Mouse (Mus musculus): ENCODE measurements around the gene Atp13a3. TPM values are rescaled to one million over a fixed set of nuclear protein-coding genes. Genes with fewer than 3 reads are reported as not detected.
"Not testable (repeated sequence)": the region's sequence is repeated elsewhere in the genome, so short reads cannot be mapped to it uniquely, and the experiment has no call there.

Gene Atp13a3
- polyA plus RNA-seq, 1 experiment from 2014 or later = 10.5 TPM

GRCm38 (mm10) chr16:30374266-30374665 is 31.5 kb downstream of the Atp13a3 start:
- Histone ChIP-seq H3K27me3 (ENCODE audit: poor library complexity, severe bottlenecking) (no peaks in the 10 kb centered on the region), H3K4me3 (no peak overlapping the region), H3K27ac (no peak overlapping the region), H3K9me3 (no peaks in the 10 kb centered on the region), H3K4me1 (no peaks in the 10 kb centered on the region), H3K36me3 (replicated peaks) (peaks cover 14% of the 10 kb centered on the region)
- no peak for DNase-seq (ENCODE audit: extremely low spot score, low spot score)
- 88% methylated on average over 3 of the region's 3 CpGs for WGBS

DNA sequence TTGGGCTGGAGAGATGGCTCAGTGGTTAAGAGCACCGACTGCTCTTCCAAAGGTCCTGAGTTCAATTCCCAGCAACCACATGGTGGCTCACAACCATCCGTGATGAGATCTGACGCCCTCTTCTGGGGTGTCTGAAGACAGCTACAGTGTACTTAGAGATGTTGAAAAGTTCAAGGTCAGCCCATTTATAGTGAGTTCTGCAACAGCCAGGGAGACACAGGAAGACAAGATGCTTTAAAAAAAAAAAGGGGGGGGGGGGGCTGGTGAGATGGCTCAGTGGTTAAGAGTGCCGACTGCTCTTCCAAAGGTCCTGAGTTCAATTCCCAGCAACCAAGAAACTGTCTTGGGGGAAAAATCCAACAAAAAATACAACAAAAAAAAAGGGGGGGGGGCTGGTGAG is 32.5 kb downstream of the Atp13a3 start:
- H3K4me3 ChIP-seq; DNase-seq (ENCODE audit: extremely low spot score, low spot score); H3K27ac ChIP-seq; H3K9me3 ChIP-seq; H3K4me1 ChIP-seq; H3K27me3 ChIP-seq (ENCODE audit: poor library complexity, severe bottlenecking): not testable (repeated sequence)
- H3K36me3 ChIP-seq (replicated peaks) = peaks cover 14% of the 10 kb centered on the region
- WGBS = 88% methylated on average over 4 of the region's 4 CpGs

- no peaks in the 10 kb centered on the region for H3K4me1 ChIP-seq
- no peaks in the 10 kb centered on the region for H3K9me3 ChIP-seq
- no peak overlapping the region for H3K27ac ChIP-seq
- H3K36me3 ChIP-seq (replicated peaks) = peaks cover 27% of the 10 kb centered on the region
- no peak for DNase-seq (ENCODE audit: extremely low spot score, low spot score)
- 95% methylated on average over 2 of the region's 2 CpGs for WGBS
- no peaks in the 10 kb centered on the region for H3K27me3 ChIP-seq (ENCODE audit: poor library complexity, severe bottlenecking)
- H3K4me3 ChIP-seq = no peak overlapping the region
These were observed 38.4 kb downstream of the Atp13a3 start for GRCm38 (mm10) chr16:30367395-30367794.

DNA sequence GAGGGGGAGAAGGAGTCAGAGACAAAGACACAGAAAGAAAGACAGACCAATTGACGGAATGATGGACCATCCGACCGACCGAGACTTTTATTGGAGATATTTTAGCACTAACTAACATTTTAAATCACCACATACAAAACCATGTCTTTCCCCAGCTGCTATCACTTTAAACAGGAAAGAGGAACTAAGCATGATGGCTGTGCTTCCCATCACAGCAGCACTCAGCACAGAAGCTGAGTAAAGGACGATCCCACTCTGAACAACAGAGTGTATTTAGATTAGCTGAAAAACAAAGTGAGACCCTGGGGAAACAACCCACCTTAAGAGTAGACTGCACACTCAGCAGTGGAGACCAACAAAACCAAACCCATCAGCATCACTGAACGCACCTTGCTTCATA is 41.2 kb downstream of the Atp13a3 start:
- Histone ChIP-seq H3K4me3 (no peak overlapping the region), H3K27me3 (ENCODE audit: poor library complexity, severe bottlenecking) (no peaks in the 10 kb centered on the region), H3K9me3 (no peaks in the 10 kb centered on the region), H3K36me3 (replicated peaks) (peaks cover 30% of the 10 kb centered on the region), H3K4me1 (no peaks in the 10 kb centered on the region), H3K27ac (no peak overlapping the region)
- no peak for DNase-seq (ENCODE audit: extremely low spot score, low spot score)
- 94% methylated on average over 6 of the region's 6 CpGs for WGBS

DNA sequence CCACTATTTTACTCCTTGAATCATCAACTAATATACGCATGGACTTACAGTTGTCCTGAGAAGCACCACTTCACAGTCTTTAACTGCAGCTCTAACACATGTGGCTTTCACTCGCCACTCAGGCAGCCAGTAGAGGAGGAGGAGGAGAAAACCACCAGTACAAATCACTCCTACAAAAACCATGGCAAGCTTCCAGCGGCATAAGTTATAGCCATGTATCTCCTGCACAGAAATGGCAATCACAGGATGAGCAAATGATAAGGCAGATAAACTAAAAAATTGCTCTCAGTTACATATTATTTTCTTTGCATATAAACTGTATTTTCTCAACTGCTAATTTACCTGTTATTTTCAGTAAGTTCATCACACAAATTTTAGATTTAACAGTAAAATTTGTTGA is 43.2 kb downstream of the Atp13a3 start:
- no peak overlapping the region for H3K4me3 ChIP-seq
- peaks cover 39% of the 10 kb centered on the region for H3K36me3 ChIP-seq (replicated peaks)
- no peak for DNase-seq (ENCODE audit: extremely low spot score, low spot score)
- H3K27ac ChIP-seq = no peak overlapping the region
- no peaks in the 10 kb centered on the region for H3K9me3 ChIP-seq
- no peaks in the 10 kb centered on the region for H3K27me3 ChIP-seq (ENCODE audit: poor library complexity, severe bottlenecking)
- WGBS = 91% methylated on average over 3 of the region's 3 CpGs
- H3K4me1 ChIP-seq = no peaks in the 10 kb centered on the region

DNA sequence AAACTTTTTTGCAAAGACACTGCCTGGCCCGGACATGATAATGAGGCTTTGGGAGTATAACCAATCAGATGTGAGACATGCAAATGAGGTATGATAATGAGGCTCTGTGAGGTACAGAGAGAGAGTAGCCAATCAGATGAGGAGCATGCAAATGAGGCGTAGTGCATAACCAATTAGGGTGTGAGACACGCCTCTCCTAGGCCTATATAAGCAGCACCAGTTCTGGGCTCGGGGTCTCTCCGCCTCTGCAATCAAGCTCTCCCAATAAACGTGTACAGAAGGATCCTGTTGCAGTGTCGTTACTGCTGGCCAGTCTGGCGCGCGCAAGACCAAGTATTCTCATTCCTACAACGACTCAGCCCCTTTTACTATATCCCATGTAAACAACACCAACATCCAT is 52.3 kb downstream of the Atp13a3 start:
- not testable (repeated sequence) for H3K4me3 ChIP-seq; DNase-seq (ENCODE audit: extremely low spot score, low spot score); H3K27ac ChIP-seq; H3K4me1 ChIP-seq; H3K9me3 ChIP-seq; H3K27me3 ChIP-seq (ENCODE audit: poor library complexity, severe bottlenecking)
- H3K36me3 ChIP-seq (replicated peaks) = peaks cover 82% of the 10 kb centered on the region
- 93% methylated on average over 11 of the region's 11 CpGs for WGBS

DNA sequence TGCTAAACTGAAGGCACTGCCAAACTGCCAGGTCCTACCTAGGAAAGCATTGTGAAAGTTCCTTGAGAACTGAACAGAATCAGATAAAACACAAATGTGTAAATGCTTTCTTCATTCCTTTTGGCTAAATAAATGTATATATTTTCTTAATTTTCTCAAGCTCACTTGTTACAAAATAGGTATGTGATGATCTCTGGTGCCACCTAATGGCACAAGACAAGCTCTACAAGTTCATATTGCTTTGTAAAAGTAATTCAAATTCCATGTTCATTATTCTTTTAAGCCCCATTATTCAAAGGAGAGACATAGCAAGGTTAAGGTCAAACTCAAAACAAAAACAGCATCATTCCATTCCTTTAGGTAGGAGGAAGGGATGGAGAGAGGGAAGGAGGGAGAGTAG is 91.5 kb downstream of the Atp13a3 start:
- no peak for DNase-seq (ENCODE audit: extremely low spot score, low spot score)
- Histone ChIP-seq H3K27me3 (ENCODE audit: poor library complexity, severe bottlenecking) (peaks cover 30% of the 10 kb centered on the region), H3K36me3 (replicated peaks) (peaks cover 34% of the 10 kb centered on the region), H3K4me1 (peaks cover 7% of the 10 kb centered on the region), H3K9me3 (no peaks in the 10 kb centered on the region), H3K27ac (no peak overlapping the region), H3K4me3 (no peak overlapping the region)

DNA sequence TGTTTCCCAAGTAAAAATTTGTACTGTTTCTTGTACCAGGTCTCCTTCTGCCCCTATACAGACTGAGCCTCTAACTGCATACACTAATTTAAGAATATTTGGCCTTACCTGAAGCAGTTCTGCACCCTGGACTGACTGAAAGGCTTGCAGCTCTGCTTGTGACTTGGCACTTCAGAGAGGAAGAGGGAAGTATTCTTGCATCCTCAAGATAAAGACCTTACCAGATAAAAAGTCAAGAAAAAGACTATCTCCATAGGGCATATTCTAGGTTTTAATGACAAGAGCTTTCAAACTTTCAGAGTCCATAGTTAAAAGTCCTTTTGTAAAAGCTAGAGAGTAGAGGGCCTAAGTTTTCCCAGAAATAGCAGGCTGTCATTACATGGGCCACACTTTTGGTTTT is 95.1 kb downstream of the Atp13a3 start, which contains the start of gene Gp5:
Gene Gp5 (minus strand): TSS at position 133 of the 400 bp plus-strand sequence.
- no peak for DNase-seq (ENCODE audit: extremely low spot score, low spot score)
- peaks cover 9% of the 10 kb centered on the region for H3K36me3 ChIP-seq (replicated peaks)
- peak within 1 kb of the TSS; percentile 70 for H3K4me3 ChIP-seq
- H3K27me3 ChIP-seq (ENCODE audit: poor library complexity, severe bottlenecking) = peaks cover 65% of the 10 kb centered on the region
- peaks cover 21% of the 10 kb centered on the region for H3K4me1 ChIP-seq
- no peak within 1 kb of the TSS for H3K27ac ChIP-seq
- H3K9me3 ChIP-seq = no peaks in the 10 kb centered on the region

DNA sequence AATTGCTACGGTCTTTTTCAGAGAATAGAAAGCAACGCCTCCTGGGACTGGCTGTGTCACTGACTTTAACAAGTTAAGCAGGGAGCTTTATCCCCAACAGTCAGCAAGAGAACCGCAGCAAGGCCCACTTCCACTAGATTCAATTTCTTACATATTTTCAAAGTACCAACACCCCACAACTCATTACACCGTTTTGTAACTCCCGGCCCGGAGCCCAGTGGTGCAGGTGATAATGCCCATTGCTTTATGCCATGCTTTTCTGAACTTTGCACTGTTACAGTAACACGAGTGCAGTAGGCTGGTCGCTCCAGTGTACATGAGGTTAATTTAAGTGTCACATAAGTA is 95.6 kb downstream of the Atp13a3 start:
- peaks cover 6% of the 10 kb centered on the region for H3K36me3 ChIP-seq (replicated peaks)
- no peak for DNase-seq (ENCODE audit: extremely low spot score, low spot score)
- H3K9me3 ChIP-seq = no peaks in the 10 kb centered on the region
- 57% methylated on average over 8 of the region's 8 CpGs for WGBS
- H3K27ac ChIP-seq = no peak overlapping the region
- peaks cover 21% of the 10 kb centered on the region for H3K4me1 ChIP-seq
- peaks cover 67% of the 10 kb centered on the region for H3K27me3 ChIP-seq (ENCODE audit: poor library complexity, severe bottlenecking)
- H3K4me3 ChIP-seq = no peak overlapping the region

DNA sequence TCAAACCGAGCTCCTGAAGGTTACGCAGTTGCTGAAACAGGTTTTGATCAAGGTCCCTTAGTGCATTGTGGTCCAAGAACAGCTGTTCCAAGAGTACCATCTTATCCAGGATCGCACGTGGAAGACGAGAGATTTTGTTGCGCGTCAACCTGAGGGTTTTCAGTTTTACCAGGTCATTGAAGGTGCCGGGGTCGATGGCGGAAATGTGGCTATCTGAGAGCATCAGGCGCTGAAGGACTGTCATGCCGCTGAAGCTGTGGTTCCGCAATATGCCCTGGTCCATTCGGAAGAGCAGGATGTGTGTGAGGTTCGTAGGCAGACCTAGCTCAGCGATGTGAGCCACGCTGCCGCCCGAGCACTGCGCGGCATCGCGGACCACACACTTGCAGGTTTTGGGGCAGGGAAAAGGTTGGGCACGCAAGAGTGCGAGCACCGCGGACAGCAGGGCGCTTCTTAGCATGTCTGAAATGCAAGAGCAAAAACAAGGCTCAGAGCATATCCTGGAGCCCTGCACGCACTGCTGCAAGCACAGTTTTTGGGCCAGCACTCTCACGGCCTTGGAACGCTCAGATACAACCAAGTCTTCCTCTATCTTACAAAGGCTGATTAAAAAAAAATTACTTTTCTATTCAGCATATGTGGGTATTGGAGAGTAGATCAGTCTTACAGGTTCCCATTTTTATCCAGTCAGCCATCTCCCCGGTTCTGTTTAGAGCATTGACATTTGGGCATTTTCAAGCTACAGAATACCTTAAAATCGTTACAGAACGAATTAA is 96.2 kb downstream of the Atp13a3 start:
- 6% methylated on average over 34 of the region's 34 CpGs for WGBS
- Histone ChIP-seq H3K27ac (no peak overlapping the region), H3K27me3 (ENCODE audit: poor library complexity, severe bottlenecking) (peaks cover 70% of the 10 kb centered on the region), H3K36me3 (replicated peaks) (peaks cover under 1% of the 10 kb centered on the region; the same call in 1 of the 2 replicates), H3K4me3 (peak overlapping the region; percentile 70), H3K4me1 (peaks cover 21% of the 10 kb centered on the region), H3K9me3 (no peaks in the 10 kb centered on the region)
- DNase-seq (ENCODE audit: extremely low spot score, low spot score) = peak; percentile 37

DNA sequence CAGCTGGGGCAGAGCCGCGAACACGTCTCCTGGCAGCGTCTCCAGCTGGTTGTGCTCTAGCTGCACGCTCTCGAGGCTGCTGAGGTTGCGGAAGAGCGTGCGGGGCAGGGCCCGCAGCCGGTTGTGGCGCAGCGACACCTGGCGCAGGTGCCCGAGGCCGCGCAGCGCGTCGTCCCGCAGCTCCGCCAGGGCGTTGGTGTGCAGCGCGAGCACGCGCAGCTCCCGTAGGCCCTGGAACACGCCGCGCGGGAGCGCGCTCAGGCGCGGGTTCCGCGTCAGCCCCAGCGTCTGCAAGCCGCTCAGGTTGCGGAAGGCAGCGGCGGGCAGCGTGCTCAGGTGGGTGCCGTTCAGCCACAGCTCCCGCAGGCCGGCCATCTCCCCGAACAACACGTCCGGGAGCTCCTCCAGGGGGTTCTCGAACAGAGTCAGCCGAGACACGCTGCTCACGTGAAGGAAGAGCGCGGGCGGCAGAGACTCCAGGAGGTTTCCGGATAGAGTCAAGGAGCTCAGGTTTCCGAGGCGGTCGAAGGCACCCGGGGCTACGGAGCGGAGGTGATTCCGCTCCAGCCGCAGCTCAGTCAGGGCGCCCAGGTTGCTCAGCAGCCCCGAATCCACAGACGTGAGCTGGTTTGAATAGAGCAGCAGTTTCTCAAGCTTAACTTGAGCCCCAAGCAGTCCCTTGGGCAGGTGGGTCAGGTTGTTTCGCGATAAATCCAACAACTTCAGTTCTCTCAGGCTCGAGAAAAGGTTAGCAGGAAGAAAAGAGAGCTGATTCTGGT is 97.0 kb downstream of the Atp13a3 start:
- no peaks in the 10 kb centered on the region for H3K9me3 ChIP-seq
- no peaks in the 10 kb centered on the region for H3K36me3 ChIP-seq (replicated peaks)
- under 1% methylated on average over 72 of the region's 72 CpGs for WGBS
- peak overlapping the region; percentile 53 for H3K27ac ChIP-seq
- peak overlapping the region; percentile 70 for H3K4me3 ChIP-seq
- H3K27me3 ChIP-seq (ENCODE audit: poor library complexity, severe bottlenecking) = peaks cover 78% of the 10 kb centered on the region
- peaks cover 21% of the 10 kb centered on the region for H3K4me1 ChIP-seq
- DNase-seq (ENCODE audit: extremely low spot score, low spot score) = peak; percentile 52

GRCm38 (mm10) chr16:30307961-30308615 is 97.7 kb downstream of the Atp13a3 start:
- Histone ChIP-seq H3K27me3 (ENCODE audit: poor library complexity, severe bottlenecking) (peaks cover 82% of the 10 kb centered on the region), H3K4me1 (peaks cover 21% of the 10 kb centered on the region), H3K27ac (peak overlapping the region; percentile 53), H3K4me3 (peak overlapping the region; percentile 70), H3K9me3 (no peaks in the 10 kb centered on the region), H3K36me3 (replicated peaks) (no peaks in the 10 kb centered on the region)
- DNase-seq (ENCODE audit: extremely low spot score, low spot score) = no peak
- WGBS = 15% methylated on average over 29 of the region's 29 CpGs

DNA sequence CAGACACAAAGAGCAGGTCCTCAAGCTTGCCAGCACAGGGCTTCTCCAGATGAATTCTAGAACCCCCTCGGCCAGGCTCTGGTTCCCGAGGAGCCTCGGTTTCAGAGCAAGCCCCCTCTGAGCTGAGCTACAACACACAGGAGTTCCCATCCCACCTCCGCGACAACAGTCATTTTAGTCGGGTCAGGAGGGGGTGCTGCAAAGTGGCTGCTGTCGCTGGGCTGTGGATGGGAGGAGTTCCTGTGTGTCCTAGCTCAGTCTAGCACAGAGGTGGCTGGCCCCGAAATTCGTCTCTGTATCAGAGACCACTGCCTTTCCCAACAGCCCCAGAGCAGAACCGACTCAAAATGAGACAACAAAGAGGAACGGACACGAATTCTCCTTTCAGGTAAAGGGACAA is 98.5 kb downstream of the Atp13a3 start:
- no peak for DNase-seq (ENCODE audit: extremely low spot score, low spot score)
- H3K27ac ChIP-seq = no peak overlapping the region
- peaks cover 21% of the 10 kb centered on the region for H3K4me1 ChIP-seq
- no peaks in the 10 kb centered on the region for H3K36me3 ChIP-seq (replicated peaks)
- no peak overlapping the region for H3K4me3 ChIP-seq
- WGBS = 56% methylated on average over 12 of the region's 12 CpGs
- H3K27me3 ChIP-seq (ENCODE audit: poor library complexity, severe bottlenecking) = peaks cover 82% of the 10 kb centered on the region
- H3K9me3 ChIP-seq = no peaks in the 10 kb centered on the region
